Mouse (Mus musculus): ENCODE measurements around the gene Hoxa11.

The Hoxa11 gene

GRCm38 (mm10) chr6:52231885-52232567 lies 13.6 kb downstream of the Hoxa11 start:
- peak in 1 of 2 experiments; percentile 67 for DNase-seq

GRCm38 (mm10) chr6:52230516-52231165 lies 15.0 kb downstream of the Hoxa11 start, which contains the start of gene Hoxa9:
Gene Hoxa9 (minus strand): TSS chr6:52231089.
- peak in 1 of 2 experiments; percentile 54 for DNase-seq

- DNase-seq = peak; percentile 83 to 86
These were observed 15.8 kb downstream of the Hoxa11 start for GRCm38 (mm10) chr6:52229558-52230416.

- DNase-seq = peak; percentile 15 to 60
These were observed 16.8 kb downstream of the Hoxa11 start for GRCm38 (mm10) chr6:52228475-52229465.

- peak; percentile 46 to 51 for DNase-seq
These were observed 18.0 kb downstream of the Hoxa11 start for GRCm38 (mm10) chr6:52227470-52228222.

- peak in 1 of 2 experiments; percentile 37 for DNase-seq
These were observed 18.9 kb downstream of the Hoxa11 start for GRCm38 (mm10) chr6:52226569-52227257.

- DNase-seq = peak; percentile 90 to 91
These were observed 19.7 kb downstream of the Hoxa11 start for GRCm38 (mm10) chr6:52225612-52226568.

GRCm38 (mm10) chr6:52224895-52225611 lies 20.6 kb downstream of the Hoxa11 start:
- peak in 1 of 2 experiments; percentile 35 for DNase-seq

GRCm38 (mm10) chr6:52223939-52224760 lies 21.5 kb downstream of the Hoxa11 start:
- peak in 1 of 2 experiments; percentile 37 for DNase-seq

GRCm38 (mm10) chr6:52222729-52223128 lies 22.9 kb downstream of the Hoxa11 start:
- peak in 1 of 2 experiments; percentile 21 for DNase-seq

- DNase-seq = no peak
These were observed 23.5 kb downstream of the Hoxa11 start for GRCm38 (mm10) chr6:52221993-52222685.

GRCm38 (mm10) chr6:52221337-52221992 lies 24.1 kb downstream of the Hoxa11 start, which contains the start of gene Hoxa7:
Gene Hoxa7 (minus strand): TSS chr6:52221854.
- DNase-seq = peak; percentile 94 to 97

GRCm38 (mm10) chr6:52220865-52221310 lies 24.7 kb downstream of the Hoxa11 start:
- no peak for DNase-seq

- DNase-seq = peak in 1 of 2 experiments; percentile 71
These were observed 25.4 kb downstream of the Hoxa11 start for GRCm38 (mm10) chr6:52220003-52220864.
